Comparison of ENCODE assay signal across 13 mouse cellular contexts in the genomic region with DNA sequence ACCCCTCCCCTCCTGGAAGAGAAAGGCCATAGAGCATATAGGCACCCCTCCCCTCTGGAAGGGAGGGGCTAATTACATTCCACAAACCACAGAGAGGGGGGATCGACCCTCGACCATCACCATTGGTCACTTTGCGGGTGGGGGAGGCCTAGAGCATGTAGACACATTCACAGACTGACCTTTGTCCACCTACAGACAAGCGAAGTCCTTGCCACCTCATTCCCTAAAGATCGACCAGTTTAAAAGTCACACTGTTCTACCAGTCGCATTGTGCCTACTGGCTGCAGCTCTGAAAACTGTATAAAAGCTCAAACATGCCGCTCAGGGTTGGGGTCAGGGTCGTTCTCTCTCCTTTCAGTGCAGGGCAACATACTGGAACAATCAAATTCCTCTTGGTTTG. TPM values are rescaled to one million over a fixed set of nuclear protein-coding genes. Genes with fewer than 3 reads are reported as not detected.
A peak's percentile ranks its signal among the peaks of the same experiment; 100 is the strongest.
DNase-seq lines count a peak whose midpoint lies in the region; ATAC-seq and TF ChIP-seq lines count a peak whose summit lies in the region.
"Had no signal": no experiment of that assay in that cellular context is flagged by ENCODE, and none has a peak within 500 bp of the region (broad histone marks: within the 10 kb centered on the region; RNA-seq: fewer than 3 reads in every experiment).

No protein-coding gene starts in this region.

- DNase-seq in kidney, postnatal 0 days (ENCODE audit: low spot score) = no peak
- DNase-seq in kidney, postnatal 36 days = no peak
- DNase-seq in embryo, embryonic 10.5 days (ENCODE audit: low spot score) = peak; percentile 17
- no peak for DNase-seq in layer of hippocampus, adult 11-12 months (ENCODE audit: low spot score)
- no peak for DNase-seq in heart, embryonic 10.5 days (ENCODE audit: low spot score)
- DNase-seq: cerebellum, adult 8-10 months; forebrain, postnatal 0 days had no signal

- no peak overlapping the region for H3K9ac ChIP-seq in kidney, postnatal 0 days (ENCODE audit: low read depth, low read length)
- H3K9ac ChIP-seq in intestine, postnatal 0 days (ENCODE audit: low read depth, low read length) = no peak overlapping the region
- H3K9ac ChIP-seq: forebrain, postnatal 0 days; lung, embryonic 15.5 days; midbrain, embryonic 12.5 days; neural tube, embryonic 13.5 days had no signal

- H3K4me2 ChIP-seq in kidney, postnatal 0 days (ENCODE audit: low read length) = no peak overlapping the region
- H3K4me2 ChIP-seq in intestine, postnatal 0 days (replicated peaks; ENCODE audit: low read depth) = no peak overlapping the region
- H3K4me2 ChIP-seq: lung, embryonic 15.5 days; midbrain, embryonic 12.5 days; neural tube, embryonic 13.5 days had no signal

- H3K4me3 ChIP-seq in kidney, postnatal 0 days (replicated peaks; ENCODE audit: low read depth, low read length) = no peak overlapping the region
- no peak overlapping the region for H3K4me3 ChIP-seq in intestine, postnatal 0 days (ENCODE audit: low read depth, low read length)
- H3K4me3 ChIP-seq in macrophage (ENCODE audit: inconsistent target) = no peak overlapping the region
- no peak overlapping the region for H3K4me3 ChIP-seq in heart, embryonic 10.5 days
- H3K4me3 ChIP-seq: lung, embryonic 15.5 days; midbrain, embryonic 12.5 days; neural tube, embryonic 13.5 days had no signal

- TF ChIP-seq CTCF in kidney, postnatal 0 days (IDR thresholded peaks at IDR 0.05; ENCODE audit: low read depth) = no peak
- TF ChIP-seq CTCF in intestine, postnatal 0 days (IDR thresholded peaks at IDR 0.05; ENCODE audit: low read depth) = no peak

- H3K27me3 ChIP-seq in kidney, postnatal 0 days (ENCODE audit: insufficient read depth, low read length) = no peaks in the 10 kb centered on the region
- no peaks in the 10 kb centered on the region for H3K27me3 ChIP-seq in intestine, postnatal 0 days (replicated peaks; ENCODE audit: control insufficient read depth, insufficient read depth, low read length)
- H3K27me3 ChIP-seq in heart, embryonic 10.5 days (ENCODE audit: insufficient read depth, poor library complexity, severe bottlenecking) = no peaks in the 10 kb centered on the region
- H3K27me3 ChIP-seq: lung, embryonic 15.5 days; midbrain, embryonic 12.5 days; neural tube, embryonic 13.5 days had no signal

- peak; percentile 76 for ATAC-seq in kidney, postnatal 0 days (replicated peaks; ENCODE audit: low FRiP score, low read depth)
- peak; percentile 53; the same call in 1 of the 2 replicates for ATAC-seq in intestine, postnatal 0 days
- ATAC-seq: forebrain, postnatal 0 days had no signal

- peaks cover 92% of the 10 kb centered on the region for H3K79me2 ChIP-seq in macrophage (ENCODE audit: inconsistent target)

- H3K36me3 ChIP-seq in kidney, postnatal 0 days (ENCODE audit: insufficient read depth, low read length) = 0 out of 2 replicates have a peak, but pooled peaks cover 6% of the 10 kb centered on the region
- peaks cover 20% of the 10 kb centered on the region for H3K36me3 ChIP-seq in intestine, postnatal 0 days (ENCODE audit: control insufficient read depth, insufficient read depth)
- H3K36me3 ChIP-seq in macrophage (ENCODE audit: inconsistent target) = peaks cover 53% of the 10 kb centered on the region
- H3K36me3 ChIP-seq in heart, embryonic 10.5 days = peaks cover 33% of the 10 kb centered on the region

- no peaks in the 10 kb centered on the region for H3K9me3 ChIP-seq in kidney, postnatal 0 days (replicated peaks; ENCODE audit: low read length)
- no peaks in the 10 kb centered on the region for H3K9me3 ChIP-seq in intestine, postnatal 0 days (ENCODE audit: control insufficient read depth)
- no peaks in the 10 kb centered on the region for H3K9me3 ChIP-seq in heart, embryonic 10.5 days
- H3K9me3 ChIP-seq: lung, embryonic 15.5 days; midbrain, embryonic 12.5 days; neural tube, embryonic 13.5 days had no signal

- 71% methylated on average over 8 of the region's 8 CpGs for WGBS in kidney, postnatal 0 days
- WGBS in intestine, postnatal 0 days = 42% methylated on average over 8 of the region's 8 CpGs
- WGBS in macrophage (ENCODE audit: missing documents) = 96% methylated on average over 4 of the region's 8 CpGs
- WGBS in heart, embryonic 10.5 days = 78% methylated on average over 8 of the region's 8 CpGs

- H3K27ac ChIP-seq in kidney, postnatal 0 days = 0 out of 2 replicates have a peak overlapping the region, but pooled peaks have one; percentile 25
- H3K27ac ChIP-seq in intestine, postnatal 0 days (ENCODE audit: low read depth, low read length) = peak overlapping the region; percentile 50; the same call in 1 of the 2 replicates
- peak overlapping the region; percentile 54 for H3K27ac ChIP-seq in macrophage
- no peak overlapping the region for H3K27ac ChIP-seq in heart, embryonic 10.5 days
- H3K27ac ChIP-seq: lung, embryonic 15.5 days; midbrain, embryonic 12.5 days; neural tube, embryonic 13.5 days had no signal

- no peaks in the 10 kb centered on the region for H3K4me1 ChIP-seq in kidney, postnatal 0 days (replicated peaks; ENCODE audit: insufficient read depth, low read length)
- no peaks in the 10 kb centered on the region; the same call in 1 of the 2 replicates for H3K4me1 ChIP-seq in intestine, postnatal 0 days (replicated peaks; ENCODE audit: control insufficient read depth, insufficient read depth, low read length)
- no peaks in the 10 kb centered on the region for H3K4me1 ChIP-seq in heart, embryonic 10.5 days
- H3K4me1 ChIP-seq: midbrain, embryonic 12.5 days; neural tube, embryonic 13.5 days had no signal

RNA-seq across cellular contexts. Expression of gene Lipa, which starts 15.7 kb away (rescaled TPM):
- polyA plus RNA-seq in kidney, postnatal 0 days (2015; fragmentation: Nextera tagmentation; extraction: Ambion mirVana) = 48.0 and 51.4 TPM in 2 replicates
- 191 and 206 TPM in 2 replicates for polyA plus RNA-seq in intestine, postnatal 0 days (2015; fragmentation: Nextera tagmentation; extraction: Ambion mirVana)
- total RNA-seq in macrophage (2018; cell fraction: chromatin; rRNA removed) = 100 to 1,000 TPM in 15 of 26 experiments, 10 to 100 TPM in 11; 33.8 to 485 (median 111) TPM
- total RNA-seq in macrophage (2018; cell fraction: cytosol; rRNA removed) = 1,000 to 10,000 TPM in 4 of 26 experiments, 100 to 1,000 TPM in 22; 457 to 1,368 (median 726) TPM
- total RNA-seq in macrophage (2018; cell fraction: nucleus; rRNA removed) = 1,000 to 10,000 TPM in 3 of 26 experiments, 100 to 1,000 TPM in 23; 198 to 1,229 (median 648) TPM
- 951 to 1,428 TPM (median 1,047 TPM) in 3 replicates for polyA plus RNA-seq in macrophage (2018)
- polyA plus RNA-seq in heart, embryonic 10.5 days (2016; fragmentation: Nextera tagmentation; extraction: Ambion mirVana) = 32.3 and 39.3 TPM in 2 replicates

RNA-seq across cellular contexts. Expression of gene Ch25h, which starts 36.6 kb away (rescaled TPM):
- 3.0 and 3.4 TPM in 2 replicates for polyA plus RNA-seq in kidney, postnatal 0 days (2015; fragmentation: Nextera tagmentation; extraction: Ambion mirVana)
- polyA plus RNA-seq in intestine, postnatal 0 days (2015; fragmentation: Nextera tagmentation; extraction: Ambion mirVana) = 3.2 and 3.5 TPM in 2 replicates
- 1 to 10 TPM in 8 of 26 experiments, under 1 TPM in 6, not detected in 12; 0.45 to 4.8 (median 1.3) TPM for total RNA-seq in macrophage (2018; cell fraction: chromatin; rRNA removed)
- 1 to 10 TPM in 11 of 26 experiments, under 1 TPM in 15; 0.13 to 9.9 (median 0.72) TPM for total RNA-seq in macrophage (2018; cell fraction: cytosol; rRNA removed)
- 10 to 100 TPM in 8 of 26 experiments, 1 to 10 TPM in 13, under 1 TPM in 4, not detected in 1; 0.64 to 16.9 (median 5.9) TPM for total RNA-seq in macrophage (2018; cell fraction: nucleus; rRNA removed)
- 1.2 to 3.1 TPM in 2 of 3 replicates, not detected in the other for polyA plus RNA-seq in macrophage (2018)
- polyA plus RNA-seq in heart, embryonic 10.5 days (2016; fragmentation: Nextera tagmentation; extraction: Ambion mirVana) = 2.5 and 3.0 TPM in 2 replicates
- total RNA-seq: granulocyte monocyte progenitor cell, adult 5-6 weeks had no signal

RNA-seq across cellular contexts. Expression of gene Ifit2, which starts 39.0 kb away (rescaled TPM):
- polyA plus RNA-seq in kidney, postnatal 0 days (2015; fragmentation: Nextera tagmentation; extraction: Ambion mirVana) = 12.0 and 12.3 TPM in 2 replicates
- 13.1 and 15.1 TPM in 2 replicates for polyA plus RNA-seq in intestine, postnatal 0 days (2015; fragmentation: Nextera tagmentation; extraction: Ambion mirVana)
- total RNA-seq in macrophage (2018; cell fraction: chromatin; rRNA removed) = 1,000 to 10,000 TPM in 6 of 26 experiments, 100 to 1,000 TPM in 12, 10 to 100 TPM in 8; 30.4 to 2,097 (median 579) TPM
- 1,000 to 10,000 TPM in 14 of 26 experiments, 100 to 1,000 TPM in 12; 225 to 3,895 (median 1,756) TPM for total RNA-seq in macrophage (2018; cell fraction: cytosol; rRNA removed)
- total RNA-seq in macrophage (2018; cell fraction: nucleus; rRNA removed) = 1,000 to 10,000 TPM in 16 of 26 experiments, 100 to 1,000 TPM in 9, 10 to 100 TPM in 1; 77.5 to 3,890 (median 2,245) TPM
- polyA plus RNA-seq in macrophage (2018) = 92.3 to 757 TPM (median 307 TPM) in 3 replicates
- 4.7 and 5.3 TPM in 2 replicates for polyA plus RNA-seq in heart, embryonic 10.5 days (2016; fragmentation: Nextera tagmentation; extraction: Ambion mirVana)
